Mouse (Mus musculus): ENCODE data around the gene Cd300ld3. TPM values are rescaled to one million over a fixed set of nuclear protein-coding genes. Genes with fewer than 3 reads are reported as not detected.

The Cd300ld3 gene
- not detected in 2 replicates for polyA plus RNA-seq (2015; fragmentation: Nextera tagmentation; extraction: Ambion mirVana)

DNA sequence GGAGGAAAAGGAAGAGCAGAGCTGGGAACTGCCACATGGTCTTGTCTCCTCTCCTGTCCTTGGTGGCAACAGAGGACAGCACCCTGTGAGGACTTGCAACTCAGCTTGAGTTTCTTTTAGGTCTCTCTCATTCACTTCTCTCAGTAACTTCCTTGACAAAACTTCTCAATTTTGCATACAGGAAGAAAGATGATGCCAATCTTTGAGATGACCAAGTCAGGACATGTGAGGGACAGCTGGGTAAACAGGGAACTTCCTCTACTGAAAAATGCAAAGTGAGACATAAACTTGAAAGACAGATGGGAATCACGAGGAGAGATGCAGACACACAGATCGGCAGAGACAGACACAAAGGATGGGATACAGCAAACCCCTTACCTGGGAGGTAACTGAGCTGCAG lies at the start of gene Cd300ld3:
Gene Cd300ld3 (minus strand): TSS at position 151 of the 400 bp plus-strand sequence.
- peaks cover 17% of the 10 kb centered on the region for H3K27me3 ChIP-seq
- H3K36me3 ChIP-seq: no peaks in the 10 kb centered on the region
- ATAC-seq (ENCODE audit: low FRiP score): no peak
- 89% methylated on average over 2 of the region's 2 CpGs for WGBS
- no peak within 1 kb of the TSS for H3K4me2 ChIP-seq
- no peak within 1 kb of the TSS for H3K9ac ChIP-seq
- H3K4me3 ChIP-seq: no peak within 1 kb of the TSS
- H3K27ac ChIP-seq: no peak within 1 kb of the TSS
- no peaks in the 10 kb centered on the region for H3K9me3 ChIP-seq
- H3K4me1 ChIP-seq (replicated peaks): no peaks in the 10 kb centered on the region

DNA sequence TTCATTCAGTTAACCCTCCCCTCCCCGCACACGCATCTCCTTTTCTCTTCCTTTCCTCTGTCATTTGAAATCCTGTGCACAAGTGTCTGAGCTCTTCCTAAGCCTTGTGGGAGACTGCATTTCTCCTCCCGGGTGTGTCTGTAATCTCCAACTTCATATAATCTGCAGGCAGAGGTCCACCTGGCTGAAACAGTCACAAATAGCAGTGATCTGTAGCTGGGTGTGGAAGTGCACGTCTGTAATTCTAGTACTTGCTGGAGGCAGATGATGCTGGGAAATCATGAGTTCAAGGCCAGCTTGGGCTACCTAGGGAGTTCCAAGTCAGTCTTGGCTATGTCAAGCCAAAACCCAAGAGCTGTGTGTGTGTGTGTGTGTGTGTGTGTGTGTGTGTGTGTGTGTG lies 43.9 kb upstream of the Cd300ld3 start:
- Histone ChIP-seq H3K27me3 (peaks cover 40% of the 10 kb centered on the region), H3K9me3 (no peaks in the 10 kb centered on the region), H3K4me1 (replicated peaks) (peaks cover 12% of the 10 kb centered on the region), H3K9ac (no peak overlapping the region), H3K4me3 (peak overlapping the region; percentile 34; the same call in 1 of the 2 replicates), H3K27ac (no peak overlapping the region), H3K4me2 (peak overlapping the region; percentile 54), H3K36me3 (no peaks in the 10 kb centered on the region)
- WGBS: 20% methylated on average over 4 of the region's 4 CpGs
- ATAC-seq (ENCODE audit: low FRiP score): no peak

GRCm38 (mm10) chr11:115091362-115091901 lies 43.2 kb upstream of the Cd300ld3 start, which contains the start of gene Rab37:
Rab37 (plus strand) TSS chr11:115091431.
- no peak within 1 kb of the TSS for H3K27ac ChIP-seq
- H3K4me2 ChIP-seq: peak within 1 kb of the TSS; percentile 54
- peaks cover 12% of the 10 kb centered on the region for H3K4me1 ChIP-seq (replicated peaks)
- no peaks in the 10 kb centered on the region for H3K9me3 ChIP-seq
- peak within 1 kb of the TSS; percentile 34 for H3K4me3 ChIP-seq
- H3K36me3 ChIP-seq: no peaks in the 10 kb centered on the region
- no peak for ATAC-seq (ENCODE audit: low FRiP score)
- peak within 1 kb of the TSS; percentile 56 for H3K9ac ChIP-seq
- 2% methylated on average over 36 of the region's 36 CpGs for WGBS
- peaks cover 41% of the 10 kb centered on the region for H3K27me3 ChIP-seq

DNA sequence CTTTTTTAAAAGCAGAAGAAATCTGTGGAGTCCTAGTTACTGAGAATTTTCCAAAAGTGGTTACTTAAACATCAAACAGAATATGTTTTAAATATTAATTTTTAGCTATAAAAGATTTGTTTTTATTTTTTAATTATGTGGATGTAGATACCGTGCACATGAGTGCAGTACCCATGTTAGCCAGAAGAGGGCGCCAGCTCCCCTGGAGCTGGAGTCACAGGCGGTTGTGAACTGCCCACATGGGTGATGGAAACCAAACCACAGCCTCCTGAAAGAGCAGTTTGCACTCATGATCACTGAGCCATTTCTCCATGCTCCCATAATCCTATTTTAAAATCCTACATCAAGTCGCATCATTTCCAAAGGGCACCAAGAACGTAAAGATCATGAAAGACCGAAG lies 41.6 kb upstream of the Cd300ld3 start:
- H3K4me2 ChIP-seq: no peak overlapping the region
- no peaks in the 10 kb centered on the region for H3K9me3 ChIP-seq
- no peak overlapping the region for H3K4me3 ChIP-seq
- 66% methylated on average over 6 of the region's 6 CpGs for WGBS
- ATAC-seq (ENCODE audit: low FRiP score): no peak
- no peak overlapping the region for H3K27ac ChIP-seq
- peaks cover 16% of the 10 kb centered on the region for H3K4me1 ChIP-seq (replicated peaks)
- H3K36me3 ChIP-seq: no peaks in the 10 kb centered on the region
- peaks cover 49% of the 10 kb centered on the region for H3K27me3 ChIP-seq
- no peak overlapping the region for H3K9ac ChIP-seq

- Histone ChIP-seq H3K27me3 (peaks cover 43% of the 10 kb centered on the region), H3K4me2 (no peak overlapping the region), H3K9me3 (no peaks in the 10 kb centered on the region), H3K36me3 (no peaks in the 10 kb centered on the region), H3K9ac (no peak overlapping the region), H3K4me3 (no peak overlapping the region), H3K4me1 (replicated peaks) (peaks cover 21% of the 10 kb centered on the region), H3K27ac (no peak overlapping the region)
- ATAC-seq (ENCODE audit: low FRiP score): no peak
- WGBS: 69% methylated on average over 7 of the region's 7 CpGs
These were observed 38.0 kb upstream of the Cd300ld3 start for GRCm38 (mm10) chr11:115086213-115086612.

GRCm38 (mm10) chr11:115085064-115085463 lies 36.9 kb upstream of the Cd300ld3 start:
- 50% methylated on average over 8 of the region's 8 CpGs for WGBS
- H3K4me2 ChIP-seq: no peak overlapping the region

GRCm38 (mm10) chr11:115084595-115084994 lies 36.4 kb upstream of the Cd300ld3 start:
- H3K27ac ChIP-seq: no peak overlapping the region
- H3K4me1 ChIP-seq (replicated peaks): peaks cover 19% of the 10 kb centered on the region
- no peak overlapping the region for H3K4me2 ChIP-seq
- no peak overlapping the region for H3K4me3 ChIP-seq
- peaks cover 29% of the 10 kb centered on the region for H3K27me3 ChIP-seq
- ATAC-seq (ENCODE audit: low FRiP score): no peak
- H3K9me3 ChIP-seq: no peaks in the 10 kb centered on the region
- WGBS: 17% methylated on average over 12 of the region's 12 CpGs
- no peak overlapping the region for H3K9ac ChIP-seq
- no peaks in the 10 kb centered on the region for H3K36me3 ChIP-seq

More at GRCm38 (mm10) chr11:115085064-115085463, 36.9 kb upstream of the Cd300ld3 start:
- Histone ChIP-seq H3K27me3 (peaks cover 31% of the 10 kb centered on the region), H3K9ac (no peak overlapping the region), H3K4me1 (replicated peaks) (peaks cover 19% of the 10 kb centered on the region), H3K36me3 (no peaks in the 10 kb centered on the region), H3K4me3 (no peak overlapping the region), H3K9me3 (no peaks in the 10 kb centered on the region), H3K27ac (no peak overlapping the region)
- ATAC-seq (ENCODE audit: low FRiP score): no peak

DNA sequence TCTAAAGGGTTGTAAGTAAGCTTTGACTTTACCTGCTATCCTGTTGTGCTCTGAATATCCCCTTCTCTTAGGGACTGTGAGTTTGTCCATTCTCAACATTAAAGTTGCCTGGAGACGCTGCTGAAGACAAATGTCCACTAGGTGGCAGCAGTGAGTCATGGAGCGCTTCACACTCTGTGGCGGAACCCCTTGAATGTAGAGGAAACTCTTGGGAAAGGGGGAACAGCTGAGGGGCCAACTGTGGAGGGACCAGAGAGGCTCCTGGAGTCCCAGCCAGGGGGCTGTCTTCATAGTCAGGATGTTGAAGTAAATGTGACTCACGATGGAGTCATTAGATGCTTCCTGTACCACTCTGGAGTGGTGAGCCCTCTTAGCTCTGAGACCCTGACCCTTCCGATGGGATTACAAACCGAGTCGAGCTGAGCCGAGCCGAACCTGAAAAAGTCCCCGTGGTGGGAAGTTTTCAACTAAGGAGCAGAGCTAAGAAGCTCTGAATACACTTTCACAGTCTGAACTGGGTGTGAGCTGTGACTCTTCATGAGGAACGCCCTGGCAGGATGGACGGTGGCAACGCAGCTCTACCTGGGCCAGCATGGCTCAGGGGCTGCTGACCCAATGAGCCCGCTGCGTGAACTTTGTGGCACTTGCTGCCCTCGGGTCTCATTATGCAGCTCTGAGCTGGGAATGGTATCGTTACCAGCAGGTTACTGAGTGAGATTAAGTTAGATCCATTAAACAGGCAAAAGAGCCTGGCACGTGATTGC lies 35.3 kb upstream of the Cd300ld3 start:
- Histone ChIP-seq H3K27me3 (peaks cover 29% of the 10 kb centered on the region), H3K4me1 (replicated peaks) (peaks cover 19% of the 10 kb centered on the region), H3K36me3 (no peaks in the 10 kb centered on the region), H3K4me2 (no peak overlapping the region), H3K4me3 (no peak overlapping the region), H3K9me3 (no peaks in the 10 kb centered on the region), H3K9ac (no peak overlapping the region), H3K27ac (no peak overlapping the region)
- no peak for ATAC-seq (ENCODE audit: low FRiP score)
- 41% methylated on average over 18 of the region's 18 CpGs for WGBS

DNA sequence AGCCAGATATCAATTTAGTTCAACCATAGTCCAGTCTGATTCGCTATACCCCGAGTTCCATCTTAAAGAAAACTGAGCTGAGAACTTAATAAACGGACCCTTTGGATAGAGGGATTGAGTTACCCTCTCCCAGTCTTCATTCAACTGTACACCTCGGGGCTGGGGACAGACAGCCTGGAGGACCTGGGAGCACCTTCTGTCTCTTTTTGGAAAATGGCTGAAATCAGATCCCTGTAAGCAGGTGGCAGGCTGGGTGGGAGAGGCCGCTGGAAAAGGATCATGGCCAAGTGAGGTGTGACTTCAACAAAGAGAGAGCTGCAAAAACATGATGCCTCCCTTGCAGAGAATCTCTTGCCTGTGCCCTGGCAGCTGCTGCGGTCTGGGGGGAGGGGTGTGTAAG lies 34.0 kb upstream of the Cd300ld3 start:
- no peak for ATAC-seq (ENCODE audit: low FRiP score)
- H3K27ac ChIP-seq: no peak overlapping the region
- H3K9ac ChIP-seq: no peak overlapping the region
- peaks cover 29% of the 10 kb centered on the region for H3K27me3 ChIP-seq
- peaks cover 19% of the 10 kb centered on the region for H3K4me1 ChIP-seq (replicated peaks)
- H3K4me3 ChIP-seq: no peak overlapping the region
- 69% methylated on average over 6 of the region's 6 CpGs for WGBS
- no peaks in the 10 kb centered on the region for H3K9me3 ChIP-seq
- no peaks in the 10 kb centered on the region for H3K36me3 ChIP-seq
- no peak overlapping the region for H3K4me2 ChIP-seq

DNA sequence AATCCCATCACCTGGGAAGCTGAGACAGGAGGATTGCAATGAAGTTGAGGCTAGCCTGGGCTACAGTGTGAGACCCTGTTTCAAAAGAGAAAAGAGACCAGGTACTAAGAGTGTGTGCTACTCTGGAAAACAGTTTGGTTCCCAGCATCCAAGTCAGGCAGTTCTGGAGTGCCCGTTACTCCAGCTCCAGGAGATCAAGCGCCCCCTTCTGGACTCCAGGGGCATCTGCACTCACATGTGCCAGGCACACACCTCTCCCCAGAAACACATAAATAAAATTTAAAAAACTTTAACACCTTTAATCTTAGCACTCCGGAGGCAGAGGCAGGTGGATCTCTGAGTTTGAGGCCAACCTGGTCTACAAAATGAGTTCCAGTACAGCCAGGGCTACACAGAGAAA lies 33.2 kb upstream of the Cd300ld3 start:
- Histone ChIP-seq H3K27ac (no peak overlapping the region), H3K9ac (no peak overlapping the region), H3K36me3 (no peaks in the 10 kb centered on the region), H3K27me3 (peaks cover 33% of the 10 kb centered on the region), H3K4me1 (replicated peaks) (peaks cover 19% of the 10 kb centered on the region), H3K4me2 (no peak overlapping the region), H3K4me3 (no peak overlapping the region), H3K9me3 (no peaks in the 10 kb centered on the region)
- no peak for ATAC-seq (ENCODE audit: low FRiP score)
- 75% methylated on average over 3 of the region's 3 CpGs for WGBS

DNA sequence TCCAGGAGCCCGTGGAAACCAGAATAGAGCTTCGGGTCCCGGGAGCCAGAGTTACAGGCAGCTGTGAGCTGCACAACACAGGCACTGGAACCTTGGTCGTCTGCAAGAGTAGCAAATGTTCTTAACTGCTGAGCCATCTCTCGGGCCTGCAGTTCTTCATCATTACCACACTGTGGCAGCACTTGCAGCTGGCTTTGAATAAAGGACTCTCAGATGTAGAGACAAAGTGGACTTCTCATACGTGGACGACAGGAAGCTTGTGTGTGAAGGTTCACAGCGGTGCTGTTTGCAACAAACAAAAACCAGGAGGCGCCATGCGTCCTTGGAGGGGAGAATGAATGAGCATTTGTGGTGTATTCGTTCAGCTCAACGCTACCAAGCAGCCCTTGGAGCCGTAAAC lies 32.7 kb upstream of the Cd300ld3 start:
- no peak overlapping the region for H3K27ac ChIP-seq
- H3K4me1 ChIP-seq (replicated peaks): peaks cover 19% of the 10 kb centered on the region
- WGBS: 40% methylated on average over 13 of the region's 13 CpGs
- H3K36me3 ChIP-seq: no peaks in the 10 kb centered on the region
- ATAC-seq (ENCODE audit: low FRiP score): no peak
- H3K4me2 ChIP-seq: no peak overlapping the region
- H3K9me3 ChIP-seq: no peaks in the 10 kb centered on the region
- H3K27me3 ChIP-seq: peaks cover 36% of the 10 kb centered on the region
- H3K9ac ChIP-seq: no peak overlapping the region
- H3K4me3 ChIP-seq: no peak overlapping the region

DNA sequence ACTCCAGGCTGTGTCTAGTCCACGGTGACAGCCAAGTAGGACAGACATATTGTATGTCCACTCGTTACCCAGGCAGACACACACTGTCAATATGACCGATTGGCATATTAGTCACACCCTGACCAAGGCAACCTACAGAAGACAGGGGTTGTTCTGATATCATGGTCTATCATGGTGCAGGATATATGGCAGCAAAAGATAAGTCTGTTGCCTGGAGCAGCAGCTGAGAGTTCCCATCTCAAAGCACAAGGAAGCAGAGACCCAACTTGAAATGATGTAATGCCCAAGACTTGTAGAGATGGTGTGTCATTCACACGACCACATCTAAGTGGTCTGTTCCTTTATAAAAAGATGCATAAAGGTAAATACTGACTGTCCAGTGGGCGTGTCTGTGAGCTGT lies 30.5 kb upstream of the Cd300ld3 start:
- no peak overlapping the region for H3K4me3 ChIP-seq

GRCm38 (mm10) chr11:115077436-115077835 lies 29.2 kb upstream of the Cd300ld3 start:
- Histone ChIP-seq H3K36me3 (no peaks in the 10 kb centered on the region), H3K4me2 (no peak overlapping the region), H3K9me3 (no peaks in the 10 kb centered on the region), H3K4me3 (no peak overlapping the region), H3K27ac (no peak overlapping the region), H3K9ac (no peak overlapping the region), H3K27me3 (peaks cover 54% of the 10 kb centered on the region), H3K4me1 (replicated peaks) (no peaks in the 10 kb centered on the region)
- WGBS: 100% methylated on average over 1 of the region's 1 CpGs
- ATAC-seq (ENCODE audit: low FRiP score): no peak

More for the DNA sequence above, 30.5 kb upstream of the Cd300ld3 start:
- Histone ChIP-seq H3K27me3 (peaks cover 46% of the 10 kb centered on the region), H3K9me3 (no peaks in the 10 kb centered on the region), H3K4me1 (replicated peaks) (peaks cover 3% of the 10 kb centered on the region), H3K27ac (no peak overlapping the region), H3K36me3 (no peaks in the 10 kb centered on the region), H3K9ac (no peak overlapping the region), H3K4me2 (no peak overlapping the region)
- no peak for ATAC-seq (ENCODE audit: low FRiP score)
- 88% methylated on average over 5 of the region's 5 CpGs for WGBS
